Mouse (Mus musculus) megakaryocyte, embryonic 14.5 days (primary cell): Measurements from ENCODE around the gene Syne1.

ENCODE experiments used
- FLI1 ChIP-seq: IDR thresholded peaks from 2 replicates; pipeline ENCODE4 v1.6.1; 2012; ENCODE audit warnings: low read length, inconsistent platforms, mixed read lengths
- GATA1 ChIP-seq: IDR thresholded peaks from 3 replicates; pipeline ENCODE4 v1.6.1; 2012; ENCODE audit warnings: mixed read lengths, low read length, inconsistent platforms, borderline replicate concordance

DNA sequence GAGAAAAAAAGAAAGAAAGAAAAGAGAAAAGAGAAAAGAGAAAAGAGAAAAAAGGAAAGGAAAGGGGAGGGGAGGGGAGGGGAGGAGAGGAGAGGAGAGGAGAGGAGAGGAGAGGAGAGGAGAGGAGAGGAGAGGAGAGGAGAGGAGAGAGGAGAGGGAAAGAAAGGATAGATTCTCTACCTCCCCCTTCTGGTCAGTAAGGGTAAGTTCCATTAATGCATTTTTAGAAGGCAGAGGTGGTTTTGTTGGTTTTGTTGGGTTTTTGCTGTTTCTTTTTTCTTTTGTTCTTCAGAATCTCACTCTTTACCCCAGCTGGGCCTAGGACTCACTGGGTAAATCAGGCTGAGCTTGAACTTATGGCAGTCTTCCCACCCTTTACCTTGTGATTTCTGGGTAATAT, 214.9 kb downstream of the Syne1 start:
- no peak for TF ChIP-seq GATA1
- TF ChIP-seq FLI1: no peak
